Mouse (Mus musculus) intestine, embryonic 16.5 days (tissue): ENCODE results near the gene Fam160a2. TPM values are rescaled to one million over a fixed set of nuclear protein-coding genes. Genes with fewer than 3 reads are reported as not detected.
"Not testable (repeated sequence)": the region's sequence is repeated elsewhere in the genome, so short reads cannot be mapped to it uniquely, and the experiment has no call there.

Experiments
- ATAC-seq: fragments of 200-750 bp; cut with Nextera tagmentation; 2 replicates; pipeline ENCODE4 v1.8.0; 2017; ENCODE audit warnings: moderate TSS enrichment, moderate library complexity
- H3K27ac ChIP-seq: fragments of 300-500 bp; sonication (generic); 2 replicates; pipeline ENCODE4 v1.5.1; 2014; ENCODE audit warnings: mild to moderate bottlenecking, low read length
- H3K27me3 ChIP-seq: fragments of 300-500 bp; sonication (generic); replicated peaks from 2 replicates; pipeline ENCODE4 v1.6.1; 2014; ENCODE audit warnings: low read length, control low read depth, mixed read lengths; ENCODE audit not compliant: control insufficient read depth, insufficient read depth
- H3K36me3 ChIP-seq: fragments of 300-500 bp; sonication (generic); 2 replicates; pipeline ENCODE4 v1.6.1; 2014; ENCODE audit warnings: low read length, control low read depth; ENCODE audit not compliant: control insufficient read depth, insufficient read depth
- H3K4me1 ChIP-seq: fragments of 300-500 bp; sonication (generic); 2 replicates; pipeline ENCODE4 v1.6.1; 2014; ENCODE audit warnings: low read length, control low read depth, mixed read lengths; ENCODE audit not compliant: control insufficient read depth, insufficient read depth
- H3K4me2 ChIP-seq: fragments of 300-500 bp; sonication (generic); 2 replicates; pipeline ENCODE4 v1.6.1; 2014; ENCODE audit warnings: low read depth, low read length, control low read depth
- H3K4me3 ChIP-seq: fragments of 300-500 bp; sonication (generic); 2 replicates; pipeline ENCODE4 v1.5.1; 2014; ENCODE audit warnings: mild to moderate bottlenecking, low read length
- H3K9ac ChIP-seq: fragments of 300-500 bp; sonication (generic); 2 replicates; pipeline ENCODE4 v1.6.1; 2014; ENCODE audit warnings: low read depth, low read length
- H3K9me3 ChIP-seq: fragments of 300-500 bp; sonication (generic); 2 replicates; pipeline ENCODE4 v1.6.1; 2016; ENCODE audit warnings: low read length, control low read depth; ENCODE audit not compliant: control insufficient read depth
- WGBS: fragments of 180-500 bp; shearing (Covaris S2); extraction: QIAGEN DNeasy Blood & Tissue Kit; methylation state at CpG from one replicate; pipeline ENCODE4 v1.1.7; 2014; 5-methylcytosine and 5-hydroxymethylcytosine counted together
- polyA plus RNA-seq: library from polyadenylated mRNA; unstranded; fragments of >200 nt; fragmentation: Nextera tagmentation; extraction: Ambion mirVana; gene quantifications from 2 replicates; pipeline ENCODE4 v1.2.1, GENCODE M21; 2015

Fam160a2 gene
- polyA plus RNA-seq, 1 experiment from 2014 or later: 44.2 TPM

GRCm38 (mm10) chr7:105424368-105424767, 24.5 kb upstream of the Fam160a2 start:
- H3K4me3 ChIP-seq: no peak overlapping the region
- ATAC-seq: no peak
- peaks cover 16% of the 10 kb centered on the region for H3K27me3 ChIP-seq
- H3K36me3 ChIP-seq: no peaks in the 10 kb centered on the region
- H3K9ac ChIP-seq: no peak overlapping the region
- H3K27ac ChIP-seq: no peak overlapping the region
- WGBS: 25% methylated on average over 5 of the region's 5 CpGs
- no peak overlapping the region for H3K4me2 ChIP-seq
- H3K9me3 ChIP-seq: no peaks in the 10 kb centered on the region
- H3K4me1 ChIP-seq: 0 out of 2 replicates have a peak, but pooled peaks cover 8% of the 10 kb centered on the region

GRCm38 (mm10) chr7:105420903-105421302, 21.0 kb upstream of the Fam160a2 start:
- no peaks in the 10 kb centered on the region for H3K9me3 ChIP-seq
- 27% methylated on average over 2 of the region's 2 CpGs for WGBS
- 0 out of 2 replicates have a peak, but pooled peaks cover 6% of the 10 kb centered on the region for H3K4me1 ChIP-seq
- no peak for ATAC-seq
- H3K4me3 ChIP-seq: no peak overlapping the region
- no peak overlapping the region for H3K9ac ChIP-seq
- no peak overlapping the region for H3K4me2 ChIP-seq
- H3K27me3 ChIP-seq: peaks cover 12% of the 10 kb centered on the region
- H3K36me3 ChIP-seq: no peaks in the 10 kb centered on the region
- H3K27ac ChIP-seq: no peak overlapping the region

DNA sequence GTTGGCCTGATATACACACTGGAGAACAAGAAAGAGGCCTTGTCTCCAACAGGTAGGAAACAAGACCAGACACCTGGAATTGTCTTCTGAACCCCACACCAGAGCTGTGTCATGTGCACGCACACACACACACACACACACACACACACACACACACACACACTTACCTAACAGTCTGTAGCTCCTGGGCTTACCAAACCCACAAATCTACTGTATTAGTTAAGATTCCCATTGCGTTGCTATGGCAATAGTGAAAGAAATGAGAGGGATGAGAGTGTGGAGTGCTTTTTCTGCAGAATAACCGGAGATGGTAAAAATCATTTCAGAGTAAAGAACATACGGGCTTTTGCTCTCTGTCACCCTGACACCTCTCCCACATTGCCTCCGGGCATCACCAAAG, 18.3 kb upstream of the Fam160a2 start:
- no peak overlapping the region for H3K4me3 ChIP-seq
- no peak for ATAC-seq
- no peak overlapping the region for H3K9ac ChIP-seq
- no peaks in the 10 kb centered on the region for H3K9me3 ChIP-seq
- H3K36me3 ChIP-seq: no peaks in the 10 kb centered on the region
- H3K4me1 ChIP-seq: no peaks in the 10 kb centered on the region
- H3K27ac ChIP-seq: no peak overlapping the region
- WGBS: 86% methylated on average over 5 of the region's 5 CpGs
- H3K4me2 ChIP-seq: no peak overlapping the region
- H3K27me3 ChIP-seq: no peaks in the 10 kb centered on the region

DNA sequence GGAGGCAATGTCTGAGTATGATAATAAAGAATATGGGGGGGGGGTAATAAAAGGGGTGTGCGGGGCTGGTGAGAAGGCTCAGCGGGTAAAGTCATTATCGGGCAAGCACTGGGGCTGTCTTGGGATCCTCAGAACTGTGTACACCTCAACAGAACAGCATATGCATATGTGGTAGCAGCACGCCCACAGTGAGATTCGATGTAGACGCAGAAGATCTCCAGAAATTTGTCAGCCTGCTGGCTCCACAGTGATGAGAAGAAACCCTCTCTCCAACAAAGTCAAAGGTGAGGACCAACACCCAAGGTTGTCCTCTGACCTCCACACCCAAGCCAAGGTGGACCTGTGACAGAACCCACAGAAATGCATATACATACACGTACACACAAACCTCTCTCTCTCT, 16.7 kb upstream of the Fam160a2 start:
- Histone ChIP-seq H3K4me3 (no peak overlapping the region), H3K36me3 (no peaks in the 10 kb centered on the region), H3K9me3 (no peaks in the 10 kb centered on the region), H3K9ac (no peak overlapping the region), H3K27me3 (no peaks in the 10 kb centered on the region), H3K4me1 (no peaks in the 10 kb centered on the region), H3K27ac (no peak overlapping the region), H3K4me2 (no peak overlapping the region)
- 83% methylated on average over 7 of the region's 7 CpGs for WGBS
- no peak for ATAC-seq

DNA sequence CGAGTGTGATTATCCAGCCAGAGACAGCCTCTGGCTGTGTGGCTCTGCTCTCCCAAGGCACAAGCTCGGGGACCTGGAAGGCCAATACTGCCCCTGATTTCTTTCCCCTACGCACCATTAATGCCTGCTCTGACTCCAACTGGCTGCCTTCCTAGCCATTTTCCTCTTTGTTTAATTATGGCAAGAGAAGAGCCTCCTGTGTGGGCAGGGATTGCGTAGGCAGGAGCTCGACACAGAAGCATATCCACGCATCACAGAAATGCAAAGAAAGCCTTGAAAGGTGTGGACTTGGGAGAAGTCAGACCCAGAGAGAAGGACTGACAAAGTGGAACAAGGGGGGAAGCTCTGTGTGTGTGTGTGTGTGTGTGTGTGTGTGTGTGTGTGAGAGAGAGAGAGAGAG, 14.5 kb upstream of the Fam160a2 start:
- no peaks in the 10 kb centered on the region for H3K4me1 ChIP-seq
- H3K4me3 ChIP-seq: no peak overlapping the region
- H3K36me3 ChIP-seq: no peaks in the 10 kb centered on the region
- no peak for ATAC-seq
- no peak overlapping the region for H3K4me2 ChIP-seq
- H3K27me3 ChIP-seq: no peaks in the 10 kb centered on the region
- H3K9me3 ChIP-seq: no peaks in the 10 kb centered on the region
- no peak overlapping the region for H3K9ac ChIP-seq
- 42% methylated on average over 6 of the region's 6 CpGs for WGBS
- no peak overlapping the region for H3K27ac ChIP-seq

GRCm38 (mm10) chr7:105411874-105412632, 12.2 kb upstream of the Fam160a2 start:
- not testable (repeated sequence) for H3K4me3 ChIP-seq, H3K27me3 ChIP-seq, H3K4me1 ChIP-seq, H3K4me2 ChIP-seq, H3K27ac ChIP-seq, H3K9me3 ChIP-seq, H3K36me3 ChIP-seq, H3K9ac ChIP-seq
- ATAC-seq: 0 out of 2 replicates have a peak, but pooled peaks have one; percentile 56
- WGBS: 54% methylated on average over 8 of the region's 8 CpGs

- H3K36me3 ChIP-seq: no peaks in the 10 kb centered on the region
- no peak overlapping the region for H3K9ac ChIP-seq
- no peak for ATAC-seq
- H3K27ac ChIP-seq: no peak overlapping the region
- no peaks in the 10 kb centered on the region for H3K4me1 ChIP-seq
- H3K4me3 ChIP-seq: no peak overlapping the region
- WGBS: 84% methylated on average over 1 of the region's 1 CpGs
- no peaks in the 10 kb centered on the region for H3K27me3 ChIP-seq
- no peaks in the 10 kb centered on the region for H3K9me3 ChIP-seq
- no peak overlapping the region for H3K4me2 ChIP-seq
Observed at GRCm38 (mm10) chr7:105406322-105406721, 6.5 kb upstream of the Fam160a2 start.

DNA sequence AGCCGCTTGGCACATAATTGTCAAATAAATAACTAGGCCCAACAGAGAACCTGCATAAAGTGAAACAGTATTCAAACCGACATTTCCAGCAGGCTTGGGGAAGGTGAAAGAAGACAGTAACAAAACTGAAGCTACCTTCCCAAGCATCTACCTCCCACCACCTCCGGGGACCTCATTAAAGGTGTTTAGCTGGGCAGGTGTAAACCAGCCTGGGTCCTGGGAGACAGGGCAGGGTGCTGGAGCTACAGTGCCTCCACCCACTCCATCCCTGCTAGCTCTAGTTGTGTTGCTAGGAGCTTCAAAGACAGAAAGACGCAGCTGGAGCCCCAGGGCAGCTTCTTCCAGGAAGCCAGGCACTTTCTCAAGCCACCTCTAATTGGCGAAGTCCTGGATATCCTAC, 4.4 kb upstream of the Fam160a2 start, which contains the start of gene Cnga4:
Cnga4 (plus strand) TSS at position 301 of the 400 bp plus-strand sequence.
- no peak within 1 kb of the TSS for H3K27ac ChIP-seq
- no peaks in the 10 kb centered on the region for H3K27me3 ChIP-seq
- no peak within 1 kb of the TSS for H3K4me3 ChIP-seq
- no peak within 1 kb of the TSS for H3K9ac ChIP-seq
- no peaks in the 10 kb centered on the region for H3K36me3 ChIP-seq
- no peaks in the 10 kb centered on the region for H3K9me3 ChIP-seq
- peaks cover 3% of the 10 kb centered on the region for H3K4me1 ChIP-seq
- no peak for ATAC-seq
- 64% methylated on average over 5 of the region's 5 CpGs for WGBS
- H3K4me2 ChIP-seq: no peak within 1 kb of the TSS

- no peak for ATAC-seq
- H3K27me3 ChIP-seq: no peaks in the 10 kb centered on the region
- peak overlapping the region; percentile 58 for H3K4me2 ChIP-seq
- H3K9me3 ChIP-seq: no peaks in the 10 kb centered on the region
- peak overlapping the region; percentile 84 for H3K9ac ChIP-seq
- 1% methylated on average over 25 of the region's 25 CpGs for WGBS
- H3K4me3 ChIP-seq: peak overlapping the region; percentile 95
- H3K4me1 ChIP-seq: peaks cover 13% of the 10 kb centered on the region
- H3K36me3 ChIP-seq: no peaks in the 10 kb centered on the region
- peak overlapping the region; percentile 74 for H3K27ac ChIP-seq
Observed at GRCm38 (mm10) chr7:105399058-105399934, 558 bp downstream of the Fam160a2 start.
